Mouse (Mus musculus) olfactory bulb, adult 2 months (tissue): ENCODE measurements at regions not wholly inside any gene's neighbourhood (a gene's known extent, or its start where the extent isn't known, plus 50 kb on each side); places are given as distances from the start of the nearest gene placed in this dataset.

ENCODE experiments used
- CTCF ChIP-seq: fragments of 200-500 bp; IDR thresholded peaks from 2 replicates; pipeline ENCODE4 v1.5.1; 2012; ENCODE audit warnings: low read depth, mild to moderate bottlenecking, low read length, moderate library complexity; ENCODE audit not compliant: insufficient read depth
- POLR2A ChIP-seq: fragments of 200-500 bp; IDR thresholded peaks from 2 replicates; pipeline ENCODE4 v1.6.1; 2012; ENCODE audit warnings: mild to moderate bottlenecking, low read depth, low read length, moderate library complexity; ENCODE audit not compliant: insufficient read depth

- TF ChIP-seq POLR2A = no peak
- TF ChIP-seq CTCF = no peak
Observed at GRCm38 (mm10) chr12:29280861-29281630, 247.1 kb upstream of the Myt1l start.
